Mouse (Mus musculus) embryonic fibroblast, embryonic 13.5 days (primary cell): ENCODE measurements around the gene Galt.
"Not testable (repeated sequence)": the region's sequence is repeated elsewhere in the genome, so short reads cannot be mapped to it uniquely, and the experiment has no call there.

ENCODE experiments used
- CTCF ChIP-seq: IDR thresholded peaks from 2 replicates; pipeline ENCODE4 v1.5.1; 2011; ENCODE audit warnings: mild to moderate bottlenecking, control low read depth, low read length, moderate library complexity, borderline replicate concordance; ENCODE audit not compliant: insufficient read depth
- POLR2A ChIP-seq: IDR thresholded peaks from 2 replicates; pipeline ENCODE4 v1.6.1; 2011; ENCODE audit warnings: low read depth, mild to moderate bottlenecking, control low read depth, low read length, moderate library complexity

- TF ChIP-seq CTCF, POLR2A: not testable (repeated sequence)
These were observed 27.7 kb downstream of the Galt start for GRCm38 (mm10) chr4:41782711-41783110.
